Comparison of ENCODE assay signal across 11 mouse cellular contexts in genomic region chr2:173170715-173171114, GRCm38 (mm10). TPM values are rescaled to one million over a fixed set of nuclear protein-coding genes. Genes with fewer than 3 reads are reported as not detected.
DNase-seq lines count a peak whose midpoint lies in the region; ATAC-seq and TF ChIP-seq lines count a peak whose summit lies in the region.
"Had no signal": no experiment of that assay in that cellular context is flagged by ENCODE, and none has a peak within 500 bp of the region (broad histone marks: within the 10 kb centered on the region; RNA-seq: fewer than 3 reads in every experiment).

No protein-coding gene starts in this region.

- H3K27me3 ChIP-seq in kidney, postnatal 0 days (ENCODE audit: insufficient read depth, low read length), result 0 out of 2 replicates have a peak, but pooled peaks cover 7% of the 10 kb centered on the region
- 0 out of 2 replicates have a peak, but pooled peaks cover 2% of the 10 kb centered on the region for H3K27me3 ChIP-seq in forebrain, embryonic 14.5 days (replicated peaks; ENCODE audit: control insufficient read depth, insufficient read depth, low read length)

- no peak overlapping the region for H3K4me3 ChIP-seq in kidney, postnatal 0 days (replicated peaks; ENCODE audit: low read depth, low read length)
- H3K4me3 ChIP-seq in forebrain, embryonic 14.5 days (ENCODE audit: low read depth, low read length), result no peak overlapping the region

- TF ChIP-seq CTCF in kidney, postnatal 0 days (IDR thresholded peaks at IDR 0.05; ENCODE audit: low read depth), result peak; percentile 70

- no peak overlapping the region for H3K9ac ChIP-seq in kidney, postnatal 0 days (ENCODE audit: low read depth, low read length)
- H3K9ac ChIP-seq in forebrain, embryonic 14.5 days (ENCODE audit: low read length), result no peak overlapping the region
- H3K9ac ChIP-seq: lung, embryonic 15.5 days had no signal

- WGBS in kidney, postnatal 0 days, result 55% methylated on average over 2 of the region's 2 CpGs
- WGBS in forebrain, embryonic 14.5 days, result 71% methylated on average over 2 of the region's 2 CpGs

- H3K4me2 ChIP-seq in kidney, postnatal 0 days (ENCODE audit: low read length), result no peak overlapping the region
- H3K4me2 ChIP-seq in forebrain, embryonic 14.5 days (ENCODE audit: low read length), result no peak overlapping the region

- H3K36me3 ChIP-seq in kidney, postnatal 0 days (ENCODE audit: insufficient read depth, low read length), result no peaks in the 10 kb centered on the region
- H3K36me3 ChIP-seq in forebrain, embryonic 14.5 days (ENCODE audit: control insufficient read depth, insufficient read depth, low read length), result no peaks in the 10 kb centered on the region
- H3K36me3 ChIP-seq: G1E; lung, embryonic 15.5 days had no signal

- peak overlapping the region; percentile 96; the same call in 1 of the 2 replicates for H3K27ac ChIP-seq in kidney, postnatal 0 days
- H3K27ac ChIP-seq in forebrain, embryonic 14.5 days (ENCODE audit: low read depth, low read length), result no peak overlapping the region
- H3K27ac ChIP-seq: lung, embryonic 15.5 days had no signal

- ATAC-seq in kidney, postnatal 0 days (replicated peaks; ENCODE audit: low FRiP score, low read depth), result no peak
- no peak for ATAC-seq in forebrain, embryonic 14.5 days

- H3K9me3 ChIP-seq in kidney, postnatal 0 days (replicated peaks; ENCODE audit: low read length), result no peaks in the 10 kb centered on the region
- no peaks in the 10 kb centered on the region for H3K9me3 ChIP-seq in forebrain, embryonic 14.5 days (replicated peaks; ENCODE audit: control insufficient read depth, low read length)
- H3K9me3 ChIP-seq: lung, embryonic 15.5 days had no signal

- peaks cover 39% of the 10 kb centered on the region for H3K4me1 ChIP-seq in kidney, postnatal 0 days (replicated peaks; ENCODE audit: insufficient read depth, low read length)
- peaks cover 16% of the 10 kb centered on the region for H3K4me1 ChIP-seq in forebrain, embryonic 14.5 days (ENCODE audit: control insufficient read depth, insufficient read depth, low read length)

- DNase-seq in heart, adult 11 months, result peak; percentile 88
- no peak for DNase-seq in heart, adult 9 months (ENCODE audit: low spot score in 2 of 2)
- DNase-seq in ovary, postnatal 36 days (ENCODE audit: low spot score), result peak; percentile 23
- no peak for DNase-seq in ovary, adult 18-20 months (ENCODE audit: low spot score)
- peak; percentile 61 for DNase-seq in kidney, postnatal 0 days (ENCODE audit: low spot score)
- DNase-seq in retina, postnatal 1 day, result peak; percentile 31
- DNase-seq in cerebellum, adult 11-12 months, result no peak
- DNase-seq in forebrain, embryonic 14.5 days (ENCODE audit: low spot score), result no peak
- DNase-seq: right cerebral cortex, postnatal 25 days had no signal

RNA-seq across cellular contexts. Expression of gene Pck1, which starts 17.9 kb away (rescaled TPM):
- 47.2 and 67.8 TPM in 2 replicates for polyA plus RNA-seq in kidney, postnatal 0 days (2015; fragmentation: Nextera tagmentation; extraction: Ambion mirVana)
- not detected in 2 replicates for polyA plus RNA-seq in forebrain, embryonic 14.5 days (2014; fragmentation: Nextera tagmentation; extraction: Ambion mirVana)
- polyA plus RNA-seq: G1E had no signal

RNA-seq across cellular contexts. Expression of gene Zbp1, which starts 48.0 kb away (rescaled TPM):
- polyA plus RNA-seq in kidney, postnatal 0 days (2015; fragmentation: Nextera tagmentation; extraction: Ambion mirVana), result 1.3 and 1.7 TPM in 2 replicates
- not detected in 2 replicates for polyA plus RNA-seq in forebrain, embryonic 14.5 days (2014; fragmentation: Nextera tagmentation; extraction: Ambion mirVana)
- polyA plus RNA-seq: G1E had no signal

RNA-seq across cellular contexts. Expression of gene Ctcfl, which starts 51.4 kb away (rescaled TPM):
- 0.08 TPM in 1 of 2 replicates, not detected in the other for polyA plus RNA-seq in kidney, postnatal 0 days (2015; fragmentation: Nextera tagmentation; extraction: Ambion mirVana)
- not detected in 2 replicates for polyA plus RNA-seq in forebrain, embryonic 14.5 days (2014; fragmentation: Nextera tagmentation; extraction: Ambion mirVana)
- polyA plus RNA-seq: G1E had no signal

Comparison
In these comparisons a context has a peak if more than half of its experiments do, and no peak if none do; other contexts are left out.
1. DNase-seq: peak in heart, adult 11 months (single experiment), ovary, postnatal 36 days (single experiment), kidney, postnatal 0 days (single experiment) and retina, postnatal 1 day (single experiment); none in heart, adult 9 months (0 of 2), ovary, adult 18-20 months (single experiment), cerebellum, adult 11-12 months (single experiment) and forebrain, embryonic 14.5 days (single experiment).
2. RNA of gene Pck1, which starts 17.9 kb away (polyA plus RNA-seq): 47.2 to 67.8 TPM in kidney, postnatal 0 days; not detected in forebrain, embryonic 14.5 days; every median in the first group is over 10 times any median in the second.